Mouse (Mus musculus) kidney, postnatal 36 days (tissue): Measurements from ENCODE around the gene Serpinb1b.

Experiments used
- DNase-seq, 2 experiments: peaks; one replicate each; pipeline ENCODE4 v3.0.0; 2021 to 2022; ENCODE audit warnings: mixed read lengths in 2 of 2

The Serpinb1b gene

GRCm38 (mm10) chr13:33095575-33095974, 17.2 kb downstream of the Serpinb1b start:
- no peak for DNase-seq

- no peak for DNase-seq
Observed at GRCm38 (mm10) chr13:33105626-33106025, 27.3 kb downstream of the Serpinb1b start.

- no peak for DNase-seq
Observed at GRCm38 (mm10) chr13:33113054-33113453, 34.7 kb downstream of the Serpinb1b start.

- no peak for DNase-seq
Observed at GRCm38 (mm10) chr13:33137717-33138116, 59.3 kb downstream of the Serpinb1b start.

DNA sequence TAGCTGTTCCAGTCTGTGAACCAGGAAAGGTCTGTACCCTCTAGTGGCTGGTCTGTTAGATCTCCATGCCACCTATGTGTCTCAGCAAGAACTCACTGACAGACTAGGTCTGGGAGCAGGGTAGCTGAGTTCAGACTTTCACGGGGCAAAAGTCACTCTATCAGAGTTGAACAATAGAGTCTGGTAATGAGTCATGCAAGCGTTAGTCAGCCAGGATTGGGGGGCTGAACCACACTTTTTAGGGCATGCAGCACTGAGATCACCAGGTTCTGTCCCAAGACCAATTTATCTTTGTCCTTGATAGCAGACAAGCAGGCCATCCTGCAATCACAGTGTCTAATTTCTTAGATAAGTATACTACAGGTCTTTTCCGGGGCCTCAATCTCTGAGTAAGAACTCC, 63.1 kb downstream of the Serpinb1b start:
- DNase-seq: no peak
